Mouse (Mus musculus): ENCODE measurements at regions not wholly inside any gene's neighbourhood (a gene's known extent, or its start where the extent isn't known, plus 50 kb on each side); places are given as distances from the start of the nearest gene placed in this dataset.

- ATAC-seq (ENCODE audit: low FRiP score) = no peak
- no peaks in the 10 kb centered on the region for H3K4me1 ChIP-seq
- no peaks in the 10 kb centered on the region for H3K36me3 ChIP-seq
Observed at GRCm38 (mm10) chr10:21758122-21758521, 123.9 kb upstream of the Sgk1 start.

GRCm38 (mm10) chr10:21762516-21762915 is 119.5 kb upstream of the Sgk1 start:
- no peak overlapping the region for H3K4me2 ChIP-seq
- no peaks in the 10 kb centered on the region for H3K9me3 ChIP-seq (replicated peaks)
- 83% methylated on average over 5 of the region's 5 CpGs for WGBS
- H3K27me3 ChIP-seq (replicated peaks) = no peaks in the 10 kb centered on the region
- H3K36me3 ChIP-seq = no peaks in the 10 kb centered on the region
- H3K9ac ChIP-seq (replicated peaks) = no peak overlapping the region
- H3K4me3 ChIP-seq (replicated peaks) = no peak overlapping the region
- H3K4me1 ChIP-seq = no peaks in the 10 kb centered on the region
- ATAC-seq (ENCODE audit: low FRiP score) = no peak
- no peak overlapping the region for H3K27ac ChIP-seq (replicated peaks)

More at GRCm38 (mm10) chr10:21758122-21758521, 123.9 kb upstream of the Sgk1 start:
- H3K9ac ChIP-seq (replicated peaks) = no peak overlapping the region
- H3K9me3 ChIP-seq (replicated peaks) = no peaks in the 10 kb centered on the region
- H3K4me2 ChIP-seq = no peak overlapping the region
- WGBS = 88% methylated on average over 6 of the region's 6 CpGs
- no peak overlapping the region for H3K27ac ChIP-seq (replicated peaks)
- H3K4me3 ChIP-seq (replicated peaks) = no peak overlapping the region
- H3K27me3 ChIP-seq (replicated peaks) = no peaks in the 10 kb centered on the region

- 93% methylated on average over 17 of the region's 17 CpGs for WGBS
Observed at GRCm38 (mm10) chr10:21763017-21763964, 118.7 kb upstream of the Sgk1 start.

GRCm38 (mm10) chr10:21764090-21764489 is 117.9 kb upstream of the Sgk1 start:
- H3K4me2 ChIP-seq = no peak overlapping the region
- no peaks in the 10 kb centered on the region for H3K4me1 ChIP-seq
- no peak overlapping the region for H3K27ac ChIP-seq (replicated peaks)
- no peak for ATAC-seq (ENCODE audit: low FRiP score)
- no peak overlapping the region for H3K9ac ChIP-seq (replicated peaks)
- no peak overlapping the region for H3K4me3 ChIP-seq (replicated peaks)
- 88% methylated on average over 8 of the region's 8 CpGs for WGBS
- no peaks in the 10 kb centered on the region for H3K9me3 ChIP-seq (replicated peaks)
- H3K36me3 ChIP-seq = no peaks in the 10 kb centered on the region
- H3K27me3 ChIP-seq (replicated peaks) = no peaks in the 10 kb centered on the region

More at GRCm38 (mm10) chr10:21763017-21763964, 118.7 kb upstream of the Sgk1 start:
- Histone ChIP-seq H3K9ac (replicated peaks) (no peak overlapping the region), H3K27ac (replicated peaks) (no peak overlapping the region), H3K9me3 (replicated peaks) (no peaks in the 10 kb centered on the region), H3K4me2 (no peak overlapping the region), H3K4me1 (no peaks in the 10 kb centered on the region), H3K4me3 (replicated peaks) (no peak overlapping the region), H3K27me3 (replicated peaks) (no peaks in the 10 kb centered on the region), H3K36me3 (no peaks in the 10 kb centered on the region)
- ATAC-seq (ENCODE audit: low FRiP score) = no peak

GRCm38 (mm10) chr10:21764891-21765290 is 117.1 kb upstream of the Sgk1 start:
- no peak for ATAC-seq (ENCODE audit: low FRiP score)
- H3K9ac ChIP-seq (replicated peaks) = no peak overlapping the region

GRCm38 (mm10) chr10:21773548-21773947 is 108.4 kb upstream of the Sgk1 start:
- H3K9ac ChIP-seq (replicated peaks) = no peak overlapping the region
- H3K4me3 ChIP-seq (replicated peaks) = no peak overlapping the region
- 71% methylated on average over 4 of the region's 4 CpGs for WGBS
- H3K27me3 ChIP-seq (replicated peaks) = no peaks in the 10 kb centered on the region
- no peaks in the 10 kb centered on the region for H3K36me3 ChIP-seq
- ATAC-seq (ENCODE audit: low FRiP score) = no peak
- H3K9me3 ChIP-seq (replicated peaks) = 0 out of 2 replicates have a peak, but pooled peaks cover 3% of the 10 kb centered on the region
- peaks cover 11% of the 10 kb centered on the region; the same call in 1 of the 2 replicates for H3K4me1 ChIP-seq
- H3K4me2 ChIP-seq = no peak overlapping the region
- H3K27ac ChIP-seq (replicated peaks) = no peak overlapping the region

More at GRCm38 (mm10) chr10:21764891-21765290, 117.1 kb upstream of the Sgk1 start:
- H3K27ac ChIP-seq (replicated peaks) = no peak overlapping the region
- 90% methylated on average over 13 of the region's 13 CpGs for WGBS
- H3K4me3 ChIP-seq (replicated peaks) = no peak overlapping the region
- H3K4me1 ChIP-seq = no peaks in the 10 kb centered on the region
- no peaks in the 10 kb centered on the region for H3K9me3 ChIP-seq (replicated peaks)
- H3K36me3 ChIP-seq = no peaks in the 10 kb centered on the region
- no peaks in the 10 kb centered on the region for H3K27me3 ChIP-seq (replicated peaks)
- no peak overlapping the region for H3K4me2 ChIP-seq

- no peak for ATAC-seq (ENCODE audit: low FRiP score)
- Histone ChIP-seq H3K4me3 (replicated peaks) (no peak overlapping the region), H3K27ac (replicated peaks) (no peak overlapping the region), H3K4me1 (peaks cover 11% of the 10 kb centered on the region; the same call in 1 of the 2 replicates), H3K9ac (replicated peaks) (no peak overlapping the region), H3K27me3 (replicated peaks) (no peaks in the 10 kb centered on the region), H3K9me3 (replicated peaks) (0 out of 2 replicates have a peak, but pooled peaks cover 3% of the 10 kb centered on the region), H3K4me2 (no peak overlapping the region), H3K36me3 (no peaks in the 10 kb centered on the region)
- WGBS = 84% methylated on average over 5 of the region's 5 CpGs
Observed at GRCm38 (mm10) chr10:21775441-21775840, 106.5 kb upstream of the Sgk1 start.

GRCm38 (mm10) chr10:21775911-21776761 is 105.8 kb upstream of the Sgk1 start:
- ATAC-seq (ENCODE audit: low FRiP score) = no peak
- Histone ChIP-seq H3K4me3 (replicated peaks) (no peak overlapping the region), H3K9me3 (replicated peaks) (0 out of 2 replicates have a peak, but pooled peaks cover 1% of the 10 kb centered on the region), H3K4me1 (peaks cover 11% of the 10 kb centered on the region; the same call in 1 of the 2 replicates), H3K36me3 (no peaks in the 10 kb centered on the region), H3K4me2 (no peak overlapping the region), H3K27me3 (replicated peaks) (no peaks in the 10 kb centered on the region), H3K9ac (replicated peaks) (no peak overlapping the region), H3K27ac (replicated peaks) (no peak overlapping the region)
- 58% methylated on average over 12 of the region's 12 CpGs for WGBS

GRCm38 (mm10) chr10:21776762-21777080 is 105.3 kb upstream of the Sgk1 start:
- WGBS = 57% methylated on average over 8 of the region's 8 CpGs
- Histone ChIP-seq H3K27ac (replicated peaks) (no peak overlapping the region), H3K9ac (replicated peaks) (no peak overlapping the region), H3K4me3 (replicated peaks) (no peak overlapping the region), H3K27me3 (replicated peaks) (no peaks in the 10 kb centered on the region), H3K9me3 (replicated peaks) (no peaks in the 10 kb centered on the region), H3K36me3 (no peaks in the 10 kb centered on the region), H3K4me2 (no peak overlapping the region), H3K4me1 (peaks cover 11% of the 10 kb centered on the region; the same call in 1 of the 2 replicates)
- ATAC-seq (ENCODE audit: low FRiP score) = no peak

- Histone ChIP-seq H3K9me3 (replicated peaks) (no peaks in the 10 kb centered on the region), H3K4me3 (replicated peaks) (no peak overlapping the region), H3K27ac (replicated peaks) (no peak overlapping the region), H3K9ac (replicated peaks) (no peak overlapping the region), H3K4me2 (no peak overlapping the region), H3K27me3 (replicated peaks) (no peaks in the 10 kb centered on the region), H3K36me3 (no peaks in the 10 kb centered on the region), H3K4me1 (peaks cover 11% of the 10 kb centered on the region; the same call in 1 of the 2 replicates)
- WGBS = 79% methylated on average over 3 of the region's 3 CpGs
- no peak for ATAC-seq (ENCODE audit: low FRiP score)
Observed at GRCm38 (mm10) chr10:21777103-21777502, 104.9 kb upstream of the Sgk1 start.

- Histone ChIP-seq H3K9me3 (replicated peaks) (no peaks in the 10 kb centered on the region), H3K4me1 (no peaks in the 10 kb centered on the region), H3K27me3 (replicated peaks) (no peaks in the 10 kb centered on the region), H3K9ac (replicated peaks) (no peak overlapping the region), H3K4me3 (replicated peaks) (no peak overlapping the region), H3K4me2 (no peak overlapping the region), H3K36me3 (no peaks in the 10 kb centered on the region), H3K27ac (replicated peaks) (no peak overlapping the region)
- 91% methylated on average over 7 of the region's 7 CpGs for WGBS
- ATAC-seq (ENCODE audit: low FRiP score) = no peak
Observed at GRCm38 (mm10) chr10:21783478-21783877, 98.5 kb upstream of the Sgk1 start.
